Mouse (Mus musculus) bone marrow macrophage, adult 2 months (primary cell): Measurements from ENCODE around the gene Slc36a4. TPM values are rescaled to one million over a fixed set of nuclear protein-coding genes. Genes with fewer than 3 reads are reported as not detected.

Source experiments
- H3K27ac ChIP-seq: 2 replicates; pipeline ENCODE4 v1.5.1; 2012; ENCODE audit warnings: low read depth, low read length; ENCODE audit not compliant: insufficient read depth
- H3K4me1 ChIP-seq: 2 replicates; pipeline ENCODE4 v1.6.1; 2012; ENCODE audit warnings: low read length; ENCODE audit not compliant: control insufficient read depth, insufficient read depth
- H3K4me3 ChIP-seq: 2 replicates; pipeline ENCODE4 v1.5.1; 2012; ENCODE audit warnings: mild to moderate bottlenecking, low read length, moderate library complexity; ENCODE audit not compliant: insufficient read depth
- CTCF ChIP-seq: IDR thresholded peaks from 2 replicates; pipeline ENCODE4 v1.5.1; 2012; ENCODE audit warnings: low read depth, mild to moderate bottlenecking, low read length, moderate library complexity
- POLR2A ChIP-seq: IDR thresholded peaks from 2 replicates; pipeline ENCODE4 v1.6.1; 2012; ENCODE audit warnings: mild to moderate bottlenecking, low read depth, low read length, borderline replicate concordance
- polyA plus RNA-seq: library from polyadenylated mRNA; stranded (reverse); fragments of >200 nt; gene quantifications from 2 replicates; pipeline ENCODE4 v1.2.4, GENCODE M21; 2012; ENCODE audit not compliant: missing spikeins, insufficient read depth, insufficient read length

Gene Slc36a4
- polyA plus RNA-seq, 1 experiment: 19.0 TPM

DNA sequence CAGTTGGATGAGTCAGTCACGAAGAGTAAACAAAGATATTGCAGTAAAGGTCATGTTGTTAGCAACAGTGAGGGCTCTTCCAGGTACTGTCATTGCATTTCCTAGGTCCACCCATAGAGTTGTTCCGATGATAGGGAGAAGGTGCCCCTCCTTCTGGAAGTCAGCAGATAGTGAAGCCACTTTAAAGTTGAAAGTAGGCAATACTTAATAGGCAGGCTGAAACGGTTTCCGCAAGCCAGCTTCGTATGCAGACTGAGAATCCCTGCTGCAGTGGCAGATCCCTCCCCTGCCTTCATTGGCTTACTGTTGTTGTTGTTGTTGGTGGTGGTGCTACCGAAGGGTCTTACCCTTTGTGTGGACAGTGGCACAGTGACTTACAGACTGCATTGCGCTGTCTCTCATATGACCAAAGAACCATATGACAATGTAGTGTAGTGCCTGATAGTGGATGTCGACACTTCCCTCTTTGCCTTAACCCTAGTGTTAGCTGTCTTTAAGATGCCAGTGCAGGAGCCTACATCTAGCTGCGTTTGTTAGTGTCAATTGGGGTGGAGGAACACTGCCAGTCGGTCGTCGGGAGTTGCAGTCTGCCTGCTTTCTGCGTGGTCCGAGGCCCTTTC, 449 bp upstream of the Slc36a4 start:
- TF ChIP-seq POLR2A (no peak), CTCF (no peak)
- H3K4me3 ChIP-seq: peak overlapping the region; percentile 74
- peak overlapping the region; percentile 92 for H3K27ac ChIP-seq
- peaks cover 28% of the 10 kb centered on the region for H3K4me1 ChIP-seq

DNA sequence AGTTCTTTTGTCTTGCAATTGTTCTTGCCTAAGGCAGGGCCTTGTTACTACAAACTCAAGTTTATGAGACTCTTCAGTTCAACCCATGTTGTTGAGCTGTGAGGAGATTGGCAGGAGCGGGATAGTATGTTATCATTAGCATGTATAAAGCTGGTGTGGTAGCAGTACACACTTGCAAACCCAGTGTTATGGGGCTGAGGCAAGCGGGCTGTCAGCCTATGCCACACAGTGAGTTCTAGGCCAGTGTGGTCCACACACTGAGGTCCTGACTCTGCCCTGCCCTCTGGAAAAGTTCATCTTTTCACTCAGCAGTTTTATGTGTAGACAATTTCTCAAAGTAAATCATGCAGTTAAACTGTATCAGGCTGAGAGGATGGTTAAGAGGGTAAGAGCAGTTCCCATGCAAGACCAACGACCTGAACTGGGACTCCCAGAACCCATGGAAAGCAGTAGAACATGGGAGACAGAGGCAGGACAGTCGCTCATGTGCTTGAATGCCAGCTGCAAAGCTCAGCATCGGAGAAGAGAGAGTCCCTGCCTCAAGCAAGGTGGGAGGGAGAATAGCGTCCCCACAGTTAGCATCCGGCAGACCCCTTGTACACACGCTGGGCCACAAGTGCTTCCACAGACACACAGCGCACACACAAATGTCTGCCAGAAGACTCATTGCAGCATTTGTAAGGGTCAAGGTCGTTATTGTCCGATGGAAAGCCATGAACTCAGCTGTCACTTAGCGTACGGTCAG, 1.5 kb downstream of the Slc36a4 start:
- peaks cover 43% of the 10 kb centered on the region for H3K4me1 ChIP-seq
- TF ChIP-seq CTCF: no peak
- TF ChIP-seq POLR2A: no peak
- H3K4me3 ChIP-seq: no peak overlapping the region
- peak overlapping the region; percentile 64 for H3K27ac ChIP-seq

DNA sequence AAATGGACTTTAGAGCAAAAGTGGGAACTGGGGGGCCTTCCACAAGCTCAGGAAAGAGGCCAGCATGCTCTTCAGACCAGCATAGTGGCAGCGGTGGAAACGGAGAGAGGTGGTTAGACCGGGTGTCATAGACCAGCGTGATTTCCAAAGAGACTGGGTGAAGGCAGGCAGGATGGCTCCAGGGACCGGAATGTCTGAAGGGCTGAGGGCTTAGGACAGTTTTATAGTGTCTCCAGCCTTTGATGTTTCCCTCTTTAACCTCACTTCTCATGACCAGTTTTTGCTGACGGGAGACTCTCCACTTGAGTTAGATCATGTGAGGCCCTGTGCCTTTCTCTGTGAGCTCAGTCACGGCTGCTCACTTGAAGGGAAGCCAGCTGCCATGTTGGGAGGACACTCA, 2.1 kb downstream of the Slc36a4 start:
- H3K4me1 ChIP-seq: peaks cover 43% of the 10 kb centered on the region
- no peak overlapping the region for H3K4me3 ChIP-seq
- peak overlapping the region; percentile 64 for H3K27ac ChIP-seq
- TF ChIP-seq CTCF: no peak
- TF ChIP-seq POLR2A: no peak

DNA sequence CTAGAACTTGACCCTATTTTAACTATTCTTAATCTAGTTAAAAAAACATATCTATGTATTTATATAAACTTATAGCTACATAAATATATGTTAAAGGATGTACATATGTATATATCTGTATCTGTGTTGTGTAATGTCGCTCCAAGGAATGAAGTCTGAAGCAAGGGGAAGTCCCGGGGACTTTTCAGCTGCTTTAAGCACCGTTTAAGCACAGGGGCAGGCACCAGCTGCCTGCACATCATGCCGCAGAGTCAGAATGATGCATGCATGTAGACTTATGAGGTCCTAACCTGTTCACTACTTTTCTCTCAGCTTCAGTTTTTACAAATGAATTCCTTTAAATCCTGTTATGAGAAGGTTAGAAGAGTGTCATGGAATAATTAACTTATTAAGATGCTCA, 5.3 kb downstream of the Slc36a4 start:
- peaks cover 53% of the 10 kb centered on the region for H3K4me1 ChIP-seq
- TF ChIP-seq POLR2A (no peak), CTCF (no peak)
- H3K4me3 ChIP-seq: no peak overlapping the region
- H3K27ac ChIP-seq: no peak overlapping the region

DNA sequence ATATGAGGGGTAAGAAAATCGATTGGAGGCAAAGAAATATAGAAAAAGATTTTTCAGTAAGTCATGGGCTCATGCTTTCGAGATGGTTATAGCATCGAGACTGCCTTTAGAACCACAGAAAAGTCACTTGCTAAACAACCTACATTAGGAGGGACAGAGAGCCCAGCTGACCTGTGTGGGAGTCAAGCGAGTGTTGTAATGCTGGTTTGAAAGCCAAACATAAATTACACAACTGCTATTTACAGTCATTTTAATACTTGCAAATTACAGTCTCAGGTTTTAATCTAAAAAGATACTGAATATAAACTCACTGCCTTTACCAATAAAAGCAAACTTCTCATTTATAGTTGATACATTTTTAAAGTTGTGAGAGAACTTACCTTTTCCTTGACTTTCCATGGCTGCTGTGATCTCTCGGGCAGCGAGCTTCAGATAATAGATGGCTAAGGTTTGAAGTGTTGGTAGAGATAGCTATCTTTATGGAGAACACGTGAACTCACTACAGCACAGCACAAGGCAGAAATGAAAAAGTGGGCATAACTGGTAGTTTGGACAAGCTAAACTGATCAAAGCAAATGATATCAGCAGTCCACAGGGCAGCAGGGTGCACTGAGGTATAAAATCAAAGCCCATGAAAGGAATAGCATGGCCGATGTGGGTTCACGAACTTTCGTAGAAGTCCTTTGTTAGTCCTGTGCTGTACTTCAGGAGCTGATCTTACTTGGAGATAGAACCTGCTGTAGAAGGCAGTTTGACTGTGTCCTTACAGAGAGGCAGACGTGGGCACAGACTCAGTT, 5.9 kb downstream of the Slc36a4 start:
- Histone ChIP-seq H3K4me1 (peaks cover 53% of the 10 kb centered on the region), H3K27ac (no peak overlapping the region), H3K4me3 (no peak overlapping the region)
- TF ChIP-seq POLR2A: no peak
- no peak for TF ChIP-seq CTCF

DNA sequence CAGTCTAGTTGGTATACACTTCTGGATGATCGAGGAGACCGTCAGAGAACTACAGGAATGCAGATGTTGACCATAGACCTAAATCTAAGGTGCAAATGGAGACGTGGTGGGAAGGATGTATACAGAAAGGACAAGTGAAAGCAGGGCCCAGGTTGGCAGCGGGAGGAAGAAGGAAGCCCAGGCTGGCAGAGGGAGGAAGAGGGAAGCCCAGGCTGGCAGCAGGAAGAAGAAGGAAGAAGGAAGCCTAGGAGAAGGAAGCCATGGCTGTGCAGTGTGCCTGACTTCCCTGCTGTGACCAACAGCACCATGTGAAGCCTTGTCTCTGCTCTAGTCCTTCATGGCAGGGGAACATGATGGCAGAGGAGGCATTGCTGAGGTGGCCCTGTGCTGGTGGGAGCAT, 7.8 kb downstream of the Slc36a4 start:
- peaks cover 35% of the 10 kb centered on the region for H3K4me1 ChIP-seq
- H3K27ac ChIP-seq: peak overlapping the region; percentile 24

DNA sequence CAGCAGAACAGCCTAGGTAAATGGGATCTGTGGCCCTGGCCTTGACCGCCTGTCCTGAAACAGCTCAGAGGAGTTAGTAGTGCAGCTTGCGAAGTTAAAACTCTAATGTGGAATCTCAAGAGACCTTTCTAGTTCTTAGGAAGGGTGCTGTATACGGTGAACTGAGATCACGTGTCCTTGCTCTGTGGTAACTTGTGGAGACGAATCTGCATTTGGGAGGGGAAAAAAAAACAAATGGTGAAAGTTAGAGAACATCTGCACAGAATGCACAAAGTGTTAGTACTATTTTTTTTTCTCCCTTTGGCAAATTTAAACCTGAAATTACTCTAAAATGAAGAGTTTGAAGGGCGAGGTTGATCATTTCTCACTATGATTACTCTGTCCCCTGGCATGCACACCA, 8.8 kb downstream of the Slc36a4 start:
- Histone ChIP-seq H3K27ac (no peak overlapping the region), H3K4me1 (peaks cover 33% of the 10 kb centered on the region), H3K4me3 (no peak overlapping the region)
- TF ChIP-seq POLR2A (no peak), CTCF (no peak)

More for the DNA sequence above, 7.8 kb downstream of the Slc36a4 start:
- TF ChIP-seq POLR2A: no peak
- no peak for TF ChIP-seq CTCF
- no peak overlapping the region for H3K4me3 ChIP-seq

DNA sequence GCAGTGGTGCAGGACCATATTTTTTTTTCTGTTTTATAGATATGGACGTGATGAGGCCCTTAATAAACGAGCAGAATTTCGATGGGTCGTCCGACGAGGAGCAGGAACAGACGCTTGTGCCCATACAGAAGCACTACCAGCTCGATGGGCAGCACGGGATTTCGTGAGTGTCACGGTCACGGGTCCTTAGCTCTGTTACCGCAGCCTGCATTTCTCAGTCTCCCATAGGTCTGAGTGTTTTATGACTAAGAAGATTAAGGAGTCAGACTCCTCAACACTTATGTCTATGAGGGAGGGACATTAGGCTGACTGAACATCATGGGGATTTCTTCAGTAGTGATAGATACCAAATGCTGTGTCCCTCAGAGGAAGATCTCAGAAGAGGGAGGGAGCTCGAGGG, 10.1 kb downstream of the Slc36a4 start:
- no peak for TF ChIP-seq POLR2A
- peaks cover 26% of the 10 kb centered on the region for H3K4me1 ChIP-seq
- no peak overlapping the region for H3K27ac ChIP-seq
- no peak overlapping the region for H3K4me3 ChIP-seq

DNA sequence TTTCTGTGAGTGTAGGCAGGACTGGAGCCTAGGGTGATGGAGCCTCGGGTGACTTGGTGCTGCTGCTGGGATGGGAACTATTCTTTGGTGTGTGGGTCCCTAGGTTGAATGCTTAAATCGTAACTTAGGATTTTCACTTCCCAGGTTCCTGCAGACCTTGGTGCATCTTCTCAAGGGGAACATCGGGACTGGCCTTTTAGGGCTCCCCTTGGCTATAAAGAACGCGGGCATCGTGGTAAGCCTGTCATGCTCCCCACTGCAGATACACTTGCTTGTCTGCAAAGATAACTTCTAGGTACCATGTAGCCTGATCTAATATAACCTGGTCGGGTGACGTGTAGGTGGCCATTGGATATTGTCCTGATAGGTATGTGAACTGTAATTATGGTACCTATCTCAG, 11.0 kb downstream of the Slc36a4 start:
- TF ChIP-seq POLR2A (no peak), CTCF (no peak)
- peaks cover 19% of the 10 kb centered on the region for H3K4me1 ChIP-seq
- H3K4me3 ChIP-seq: no peak overlapping the region
- no peak overlapping the region for H3K27ac ChIP-seq

DNA sequence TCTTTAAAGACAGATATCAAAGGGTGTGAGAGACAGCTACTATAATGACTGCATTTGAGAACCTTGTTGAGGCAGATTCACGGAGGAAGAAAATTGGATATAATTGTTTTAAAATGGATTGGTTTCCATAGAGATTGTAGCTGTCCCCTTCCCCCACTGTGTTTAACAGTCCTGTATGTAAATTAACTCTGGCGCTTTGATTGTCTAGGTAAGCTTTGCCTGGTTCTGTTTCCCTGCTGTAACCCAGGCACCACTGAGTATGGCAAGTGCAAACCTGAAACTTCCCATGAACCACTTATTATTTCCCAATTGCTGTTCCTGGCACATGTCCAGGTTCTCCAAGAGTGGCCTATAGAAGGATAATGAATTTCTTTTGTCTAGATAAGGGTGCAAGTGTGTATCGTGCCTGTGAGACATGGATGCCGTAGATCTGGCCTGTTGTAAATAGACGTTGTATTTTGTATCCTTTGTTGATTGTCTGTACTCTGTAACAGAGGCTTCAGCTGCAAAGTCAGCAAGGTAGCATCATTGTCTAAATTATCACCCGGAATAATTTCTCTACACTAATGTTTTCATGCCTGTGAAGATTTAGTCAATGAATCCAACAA, 11.8 kb downstream of the Slc36a4 start:
- TF ChIP-seq POLR2A: no peak
- no peak for TF ChIP-seq CTCF
- Histone ChIP-seq H3K27ac (no peak overlapping the region), H3K4me1 (peaks cover 14% of the 10 kb centered on the region), H3K4me3 (no peak overlapping the region)

DNA sequence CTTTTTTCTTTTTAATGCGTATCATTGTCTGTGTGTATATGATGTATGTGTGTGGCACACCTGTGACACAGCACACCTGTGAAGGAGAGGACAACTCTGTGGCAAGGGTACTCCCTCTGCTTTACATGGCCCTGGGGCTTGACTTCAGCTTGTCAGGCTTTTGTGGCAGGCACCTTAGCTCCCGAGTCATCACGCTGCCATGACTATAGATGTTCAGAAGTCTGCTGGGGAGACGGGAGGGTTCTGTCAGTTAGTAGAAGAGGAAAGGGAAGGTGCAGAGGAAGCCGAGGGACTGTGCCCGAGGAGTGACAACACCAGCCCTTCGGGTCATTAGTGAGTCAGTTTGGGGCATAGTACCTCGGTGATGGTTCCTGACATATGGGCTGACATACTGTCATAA, 13.0 kb downstream of the Slc36a4 start:
- TF ChIP-seq POLR2A: no peak
- TF ChIP-seq CTCF: no peak
- Histone ChIP-seq H3K4me1 (peaks cover 7% of the 10 kb centered on the region), H3K4me3 (no peak overlapping the region), H3K27ac (no peak overlapping the region)
